Mouse (Mus musculus): ENCODE measurements around the gene Lsm7.

Lsm7 gene

DNA sequence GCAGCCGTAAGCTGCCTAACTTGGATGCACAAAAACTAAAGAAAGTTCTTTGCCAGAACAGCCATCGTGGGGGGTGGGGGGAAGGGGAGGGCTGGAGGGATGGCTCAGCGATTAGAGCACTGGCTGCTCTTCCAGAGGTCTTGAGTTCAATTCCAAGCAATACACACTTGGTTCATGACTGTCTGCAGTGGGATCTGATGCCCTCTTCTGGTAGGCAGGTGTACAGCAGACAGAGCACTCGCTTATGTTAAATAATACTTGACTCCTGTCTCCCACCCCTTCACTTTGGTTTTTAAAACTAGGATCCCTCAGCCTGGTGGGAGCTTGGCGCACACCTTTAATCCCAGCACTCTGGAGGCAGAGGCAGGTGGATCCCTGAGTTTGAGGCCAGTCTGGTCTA, 21.0 kb upstream of the Lsm7 start:
- DNase-seq (ENCODE audit: low spot score in 2 of 2) = peak; percentile 69 to 84

DNA sequence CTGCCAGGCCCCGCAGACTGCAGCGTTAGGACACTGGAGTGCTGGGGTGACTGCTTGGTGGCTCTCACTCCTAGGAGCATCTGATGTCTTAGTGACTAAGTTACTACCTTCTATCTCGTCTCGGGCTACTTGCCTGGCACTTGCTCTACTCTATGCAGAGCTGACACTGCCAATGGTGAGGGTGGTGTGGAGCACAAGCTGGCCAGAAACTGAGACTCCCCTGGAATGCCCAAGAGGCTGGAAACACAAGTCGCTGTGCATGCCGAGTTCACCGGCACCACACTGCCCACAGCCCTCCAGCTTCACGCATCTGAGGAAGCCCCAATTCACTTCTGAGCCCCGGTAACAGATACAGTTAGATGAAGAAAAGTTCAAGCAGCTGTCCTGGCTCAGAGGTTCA, 19.0 kb upstream of the Lsm7 start:
- DNase-seq (ENCODE audit: low spot score in 2 of 2) = no peak

DNA sequence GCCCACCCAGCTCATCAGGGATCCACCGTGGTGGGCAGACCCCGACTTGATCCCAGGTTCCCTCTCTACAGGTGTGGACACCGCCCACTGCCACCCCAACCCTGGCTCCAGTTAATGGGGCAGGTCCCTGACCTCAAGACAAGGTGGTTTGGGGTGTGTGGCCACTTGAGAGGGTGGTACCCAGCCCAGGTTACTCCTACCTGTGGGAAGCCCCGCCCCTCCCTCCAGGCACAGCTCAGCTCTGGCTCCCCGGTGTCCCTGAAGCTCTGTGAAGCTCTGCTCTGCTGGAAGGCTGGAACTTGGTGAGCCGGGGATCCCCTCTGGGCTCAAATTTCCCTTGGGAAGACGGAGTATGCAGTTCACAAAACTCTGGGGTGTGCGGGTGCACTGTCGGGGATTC, 16.6 kb upstream of the Lsm7 start, which contains the start of gene Tmprss9:
Gene Tmprss9, plus strand, starts transcription at position 268 of the 400 bp plus-strand sequence.
- peak in 1 of 2 experiments; percentile 22 for DNase-seq (ENCODE audit: low spot score in 2 of 2)

- DNase-seq (ENCODE audit: low spot score in 2 of 2) = peak in 1 of 2 experiments; percentile 19
These were observed 16.0 kb upstream of the Lsm7 start for GRCm38 (mm10) chr10:80870993-80871392.

- no peak for DNase-seq (ENCODE audit: low spot score in 2 of 2)
These were observed 9.4 kb upstream of the Lsm7 start for GRCm38 (mm10) chr10:80864446-80864845.

DNA sequence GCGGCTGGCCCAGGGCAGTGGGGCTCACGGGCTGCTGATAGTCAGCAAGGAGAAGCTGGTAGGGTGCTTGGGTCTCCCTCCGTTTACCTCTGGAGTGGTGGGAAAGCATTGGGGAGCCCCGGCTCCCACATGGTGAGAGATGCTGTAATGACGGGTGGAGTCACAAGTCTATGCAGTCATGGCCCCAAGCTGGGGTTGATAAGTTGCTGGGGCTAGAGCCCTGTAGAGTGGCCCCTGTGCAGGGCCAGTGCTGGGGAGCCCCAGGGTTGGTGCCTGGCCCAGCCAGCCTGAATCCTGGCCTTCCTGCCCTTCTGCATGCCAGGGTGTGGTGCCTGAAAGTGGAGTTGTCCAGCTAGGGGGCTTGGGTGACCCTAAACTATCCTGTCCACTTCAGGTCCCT, 7.3 kb upstream of the Lsm7 start:
- DNase-seq (ENCODE audit: low spot score in 2 of 2) = no peak

GRCm38 (mm10) chr10:80858350-80858935, 3.4 kb upstream of the Lsm7 start:
- peak; percentile 76 to 80 for DNase-seq (ENCODE audit: low spot score in 2 of 2)

DNA sequence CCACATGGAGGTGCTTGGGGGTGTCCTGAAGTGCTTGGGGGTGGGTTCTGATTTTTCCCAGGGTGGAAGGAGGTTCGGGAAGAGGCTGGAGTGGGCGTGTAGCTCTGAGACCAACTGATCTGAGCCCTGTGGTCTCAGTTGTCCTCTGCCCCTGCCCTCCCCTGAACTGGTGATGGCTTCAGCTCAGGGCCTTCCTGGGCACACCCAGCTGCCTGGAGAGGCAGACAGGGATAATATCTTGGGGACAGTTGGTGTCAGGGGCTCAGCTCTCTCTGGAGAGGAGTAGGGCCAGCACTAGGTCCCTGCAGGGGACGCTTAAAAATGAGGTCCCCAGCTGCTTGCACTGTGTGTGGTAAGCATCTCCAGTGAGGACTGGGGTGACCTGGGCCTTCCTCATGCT, 2.8 kb upstream of the Lsm7 start:
- DNase-seq (ENCODE audit: low spot score in 2 of 2) = peak; percentile 65 to 69

DNA sequence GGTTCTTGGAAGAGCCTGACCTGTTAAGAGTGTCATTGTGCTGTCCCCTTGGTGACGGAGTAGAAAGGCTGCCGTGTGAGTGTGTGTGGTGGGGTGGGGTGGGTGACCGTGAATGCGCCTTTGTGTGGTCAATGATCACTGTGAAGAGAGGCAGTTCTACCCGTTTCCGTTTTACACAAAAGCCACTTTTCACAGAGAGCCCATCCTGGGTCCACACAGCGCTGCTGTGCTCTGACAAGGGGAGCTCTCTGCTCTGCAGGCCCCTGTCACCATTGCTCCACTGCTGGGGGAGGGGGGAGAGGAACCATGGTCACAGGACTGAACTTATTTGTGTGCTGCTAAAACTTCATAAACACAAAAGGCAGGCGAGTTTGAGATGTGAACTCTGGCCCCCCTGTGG, 2.4 kb upstream of the Lsm7 start:
- DNase-seq (ENCODE audit: low spot score in 2 of 2) = peak; percentile 57 to 58

DNA sequence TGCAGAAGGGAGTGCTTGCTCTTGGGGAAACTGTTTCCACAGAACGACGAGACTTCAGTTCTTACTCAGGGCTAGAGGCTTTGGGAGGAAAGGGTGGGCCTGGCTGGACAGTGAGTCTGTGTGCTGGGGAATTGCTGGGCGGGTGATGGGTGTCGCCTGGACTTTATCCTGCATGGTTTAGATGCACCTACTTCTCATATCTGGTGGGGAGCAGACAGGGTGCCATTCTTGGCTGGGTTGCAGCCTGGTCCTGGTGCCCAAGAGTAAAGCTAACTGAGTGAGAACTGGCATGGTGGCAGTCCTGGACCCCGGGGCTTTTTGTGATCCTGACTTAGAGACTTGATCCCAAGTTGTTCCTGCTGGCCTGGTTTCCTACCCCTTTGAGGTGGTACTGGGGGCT, 1.9 kb upstream of the Lsm7 start:
- DNase-seq (ENCODE audit: low spot score in 2 of 2) = peak; percentile 71 to 82

DNA sequence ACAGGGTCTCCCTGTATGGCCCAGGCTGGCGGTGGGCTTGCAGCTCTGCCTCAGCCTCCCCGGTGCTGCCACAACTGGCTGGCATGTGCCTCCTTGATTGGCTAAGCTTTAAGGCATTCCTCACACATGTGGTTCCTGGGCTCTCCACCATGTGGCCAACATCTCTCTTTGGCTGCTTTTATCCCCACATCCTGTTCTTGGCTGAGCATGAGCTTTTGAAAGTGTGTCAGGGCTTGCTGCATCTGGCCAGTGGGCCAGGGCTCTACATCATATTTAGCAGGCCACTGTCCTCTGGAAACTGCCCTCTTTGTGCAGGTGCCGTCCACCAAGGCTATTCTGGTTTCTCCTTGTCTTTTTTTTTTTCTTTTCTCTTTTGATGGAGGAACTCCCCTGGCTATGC, 1.3 kb upstream of the Lsm7 start:
- peak; percentile 58 to 60 for DNase-seq (ENCODE audit: low spot score in 2 of 2)

DNA sequence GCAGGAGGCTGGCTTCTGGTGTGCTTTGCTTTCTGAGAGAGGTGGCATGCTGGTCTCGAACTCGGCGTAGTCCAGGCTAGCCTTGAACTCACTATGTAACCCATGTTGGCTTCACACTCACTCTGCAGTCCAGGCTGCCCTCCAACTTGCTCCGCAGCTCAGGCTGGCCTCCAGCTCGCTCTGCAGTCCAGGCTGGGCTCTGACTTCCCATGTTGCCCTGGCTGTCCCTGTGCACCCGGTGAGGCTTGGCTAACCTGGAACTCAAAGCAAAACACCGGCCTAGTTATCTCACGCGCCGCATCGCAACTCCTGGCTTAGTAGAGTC, 702 bp upstream of the Lsm7 start:
- peak; percentile 59 to 73 for DNase-seq (ENCODE audit: low spot score in 2 of 2)

DNA sequence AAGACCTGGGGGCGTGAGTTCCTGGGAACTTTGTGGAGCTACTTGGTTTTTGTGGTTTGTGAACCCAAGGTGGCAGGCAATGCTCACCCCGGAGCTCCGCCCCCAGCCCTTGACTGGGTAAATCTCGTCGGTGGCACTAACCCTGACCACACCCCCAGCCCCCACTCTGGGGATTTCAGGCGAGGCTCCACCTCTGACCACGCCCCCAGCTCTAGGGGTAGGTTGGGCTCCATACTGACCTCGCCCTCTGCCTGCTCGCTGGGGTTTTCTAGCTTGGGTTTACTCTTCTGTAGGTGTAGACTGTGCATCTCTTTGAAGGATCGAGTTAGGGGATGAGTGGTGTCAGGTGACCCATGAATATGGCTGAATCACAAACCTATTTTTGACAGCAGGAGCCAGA, 6.4 kb downstream of the Lsm7 start:
- peak in 1 of 2 experiments; percentile 82 for DNase-seq (ENCODE audit: low spot score in 2 of 2)

GRCm38 (mm10) chr10:80845732-80846131, 9.3 kb downstream of the Lsm7 start:
- DNase-seq (ENCODE audit: low spot score in 2 of 2) = no peak

- DNase-seq (ENCODE audit: low spot score in 2 of 2) = no peak
These were observed 9.8 kb downstream of the Lsm7 start for GRCm38 (mm10) chr10:80845055-80845693.

DNA sequence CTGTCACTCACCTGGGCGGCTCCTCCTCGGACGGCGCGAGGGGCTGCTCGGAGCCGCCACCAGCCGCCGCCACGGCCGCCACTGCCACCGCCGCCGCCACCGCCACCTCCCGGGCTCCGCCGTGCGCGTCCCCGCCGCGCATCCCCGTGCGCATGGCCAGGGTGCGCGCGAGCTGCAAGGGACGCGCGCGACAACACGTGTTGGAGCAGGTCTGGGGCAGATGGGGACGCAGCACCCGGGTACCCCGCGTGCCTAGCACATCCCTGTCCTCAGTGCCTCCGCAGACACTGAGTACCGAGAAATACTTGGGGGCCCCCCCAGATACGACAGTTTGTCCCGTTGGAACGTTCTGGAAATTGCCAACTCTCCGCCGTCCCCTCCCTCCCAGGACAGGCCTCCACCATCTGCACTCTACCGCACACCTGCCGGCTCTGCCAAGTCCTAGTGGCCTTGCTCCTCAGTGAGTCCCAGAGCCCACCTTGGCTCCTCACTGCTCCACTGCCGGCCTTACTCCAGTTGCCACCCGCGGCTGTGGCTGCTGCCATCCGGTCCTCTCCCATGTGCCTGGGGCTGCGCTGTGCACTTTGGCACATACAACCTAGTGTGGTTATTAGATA, 11.0 kb downstream of the Lsm7 start, which contains the start of gene Lingo3:
Gene Lingo3, minus strand, starts transcription at position 109 of the 617 bp plus-strand sequence.
- DNase-seq (ENCODE audit: low spot score in 2 of 2) = no peak

- DNase-seq (ENCODE audit: low spot score in 2 of 2) = no peak
These were observed 11.7 kb downstream of the Lsm7 start for GRCm38 (mm10) chr10:80843087-80843930.

DNA sequence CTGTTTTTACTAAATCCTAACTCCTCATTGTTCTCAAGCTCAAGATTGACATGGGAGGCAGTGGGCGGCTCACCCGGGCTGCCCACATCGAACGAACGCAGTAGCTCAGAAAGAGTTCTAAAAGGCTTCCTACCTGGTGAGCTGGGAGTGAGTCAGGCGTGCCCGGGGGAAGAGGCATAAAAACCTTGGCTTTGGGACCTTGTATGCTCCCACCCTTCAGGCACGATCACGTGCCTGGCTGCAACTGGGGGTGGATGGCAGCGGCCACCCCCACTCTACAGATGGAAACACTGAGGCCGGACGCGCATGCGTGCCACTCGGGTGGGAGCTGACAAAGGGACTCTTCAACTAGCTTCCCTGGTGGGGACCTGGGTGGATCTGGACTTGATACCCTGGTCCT, 12.7 kb downstream of the Lsm7 start:
- no peak for DNase-seq (ENCODE audit: low spot score in 2 of 2)

DNA sequence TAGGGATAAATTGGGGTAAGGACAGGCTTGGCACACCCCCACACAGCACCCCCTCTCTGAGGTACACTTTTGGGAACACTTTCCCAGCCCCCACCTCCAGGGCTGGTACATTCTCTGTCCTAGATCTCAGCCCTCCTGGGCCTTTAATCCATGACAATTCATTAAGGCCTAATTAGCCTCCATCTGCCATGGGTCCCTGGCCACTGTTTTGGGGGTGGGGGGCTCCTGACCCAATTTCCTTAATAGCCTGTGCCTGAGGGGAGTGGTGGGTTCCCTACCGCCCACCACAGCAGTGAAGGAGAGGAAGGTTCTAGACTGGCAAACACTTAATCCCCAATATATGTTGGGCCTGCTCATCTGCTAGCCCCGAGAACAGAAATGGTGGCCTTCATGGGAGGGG, 13.3 kb downstream of the Lsm7 start:
- DNase-seq (ENCODE audit: low spot score in 2 of 2) = no peak

GRCm38 (mm10) chr10:80839848-80840247, 15.2 kb downstream of the Lsm7 start:
- DNase-seq (ENCODE audit: low spot score in 2 of 2) = no peak

DNA sequence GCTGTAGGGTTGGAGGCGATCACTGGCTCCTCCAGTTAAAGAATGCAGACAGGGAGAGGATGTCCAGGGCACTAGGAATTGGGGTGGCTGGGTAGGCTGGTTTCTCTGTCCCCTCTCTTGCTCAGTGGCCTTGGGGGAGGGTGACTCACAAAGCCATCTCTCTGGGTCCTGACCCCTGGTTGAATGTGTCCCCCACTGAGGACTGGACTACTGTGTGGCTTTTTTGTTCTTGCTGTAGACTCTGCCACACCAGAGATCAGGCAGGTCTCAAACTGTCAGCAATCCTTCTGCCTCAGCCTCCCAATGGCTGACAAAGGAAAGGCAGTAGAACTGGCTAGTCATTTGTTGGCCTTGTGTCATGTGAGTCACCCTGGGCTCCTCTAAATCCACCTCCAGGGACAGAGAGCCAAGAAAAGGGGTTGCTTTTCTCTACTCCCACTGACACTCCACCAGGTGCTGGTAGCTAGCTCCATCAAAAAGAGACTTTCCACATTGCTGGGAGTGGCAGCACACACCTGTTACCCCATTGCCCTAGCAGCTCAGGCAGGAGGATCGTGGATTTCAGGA, 16.6 kb downstream of the Lsm7 start:
- DNase-seq (ENCODE audit: low spot score in 2 of 2) = no peak

DNA sequence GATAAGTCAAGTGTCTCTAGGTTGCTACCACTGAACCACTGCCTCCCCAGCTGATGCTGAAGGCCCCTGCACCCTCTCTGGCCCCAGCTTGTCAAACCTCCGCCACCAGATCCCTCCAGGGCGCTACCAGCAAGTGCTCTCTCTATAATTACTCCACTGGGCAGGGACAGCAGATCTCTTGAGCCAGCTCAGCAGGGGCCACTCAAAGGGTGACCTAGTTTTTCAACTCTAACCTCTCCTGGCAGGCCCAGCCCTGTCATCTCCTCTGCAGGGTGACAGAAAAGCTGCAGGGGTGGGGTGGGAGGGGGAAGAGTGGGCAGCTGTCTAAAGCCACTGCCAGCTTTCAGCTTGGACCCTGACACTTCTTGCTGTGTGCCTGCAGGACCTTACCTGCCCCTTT, 17.2 kb downstream of the Lsm7 start:
- DNase-seq (ENCODE audit: low spot score in 2 of 2) = no peak

Data from spleen, postnatal 10 days (tissue).